8 mouse cellular contexts compared by ENCODE assay signal in genomic region chr7:19459144-19459870, GRCm38 (mm10). TPM values are rescaled to one million over a fixed set of nuclear protein-coding genes. Genes with fewer than 3 reads are reported as not detected.
DNase-seq lines count a peak whose midpoint lies in the region; ATAC-seq and TF ChIP-seq lines count a peak whose summit lies in the region.

No protein-coding gene starts in this region.

- no peak for TF ChIP-seq POLR2A in myocyte (IDR thresholded peaks at IDR 0.05; ENCODE audit: insufficient read length, low read depth)

- no peaks in the 10 kb centered on the region for H3K9me3 ChIP-seq in embryonic facial prominence, embryonic 11.5 days (replicated peaks; ENCODE audit: control insufficient read depth, low read length)
- H3K9me3 ChIP-seq in hindbrain, embryonic 16.5 days (ENCODE audit: control insufficient read depth, low read length): no peaks in the 10 kb centered on the region

- no peaks in the 10 kb centered on the region for H3K27me3 ChIP-seq in embryonic facial prominence, embryonic 11.5 days (ENCODE audit: control insufficient read depth, insufficient read depth, low read length)
- 0 out of 2 replicates have a peak, but pooled peaks cover 2% of the 10 kb centered on the region for H3K27me3 ChIP-seq in hindbrain, embryonic 16.5 days (replicated peaks; ENCODE audit: control insufficient read depth, insufficient read depth, low read length)
- H3K27me3 ChIP-seq in myocyte (ENCODE audit: control insufficient read depth, insufficient read depth, insufficient read length): no peaks in the 10 kb centered on the region

- TF ChIP-seq CTCF in left cerebral cortex, adult 2 months (IDR thresholded peaks at IDR 0.05): no peak

- intact Hi-C loops in left cerebral cortex, adult 2 months (cut with DNase I): loop anchor here (2.0 kb wide), 1 partner anchor 103 kb away; the partner anchor contains the start of gene Ppp1r37

- H3K4me3 ChIP-seq in left cerebral cortex, adult 2 months: peak overlapping the region; percentile 83
- H3K4me3 ChIP-seq in embryonic facial prominence, embryonic 11.5 days (ENCODE audit: low read depth, low read length): peak overlapping the region; percentile 91
- H3K4me3 ChIP-seq in hindbrain, embryonic 16.5 days (ENCODE audit: low read length): peak overlapping the region; percentile 93
- peak overlapping the region; percentile 64 for H3K4me3 ChIP-seq in myocyte

- peak overlapping the region; percentile 93 for H3ac ChIP-seq in myocyte (ENCODE audit: control insufficient read depth, insufficient read length)

- DNase-seq in left cerebral cortex, adult 2 months (ENCODE audit: extremely low spot score in 1 of 2, low spot score in 2 of 2): no peak
- no peak for DNase-seq in left cerebral cortex, adult 8-10 months (ENCODE audit: low spot score in 2 of 2)
- DNase-seq in embryonic facial prominence, embryonic 11.5 days (ENCODE audit: low spot score): no peak
- DNase-seq in right cerebral cortex, postnatal 36 days (ENCODE audit: low spot score in 2 of 2): no peak
- DNase-seq in frontal cortex, postnatal 10 days (ENCODE audit: low spot score in 2 of 2): no peak

- peak overlapping the region; percentile 76 for H3K4me2 ChIP-seq in embryonic facial prominence, embryonic 11.5 days (ENCODE audit: low read depth, low read length)
- H3K4me2 ChIP-seq in hindbrain, embryonic 16.5 days (ENCODE audit: low read length): peak overlapping the region; percentile 95
- H3K4me2 ChIP-seq in myocyte (ENCODE audit: low read depth): peak overlapping the region; percentile 67

- ATAC-seq in embryonic facial prominence, embryonic 11.5 days (replicated peaks; ENCODE audit: insufficient number of reproducible peaks, low FRiP score, low TSS enrichment, low read depth): no peak
- ATAC-seq in hindbrain, embryonic 16.5 days: 0 out of 2 replicates have a peak, but pooled peaks have one; percentile 1
- no peak for ATAC-seq in activated CD4-positive, CD25-positive, alpha-beta regulatory T cell, adult 4 months

- peak overlapping the region; percentile 84 for H3K9ac ChIP-seq in embryonic facial prominence, embryonic 11.5 days (replicated peaks; ENCODE audit: low read length)
- H3K9ac ChIP-seq in hindbrain, embryonic 16.5 days (ENCODE audit: low read depth, low read length): peak overlapping the region; percentile 86

- 18% methylated on average over 6 of the region's 6 CpGs for WGBS in embryonic facial prominence, embryonic 11.5 days
- WGBS in hindbrain, embryonic 16.5 days: 17% methylated on average over 6 of the region's 6 CpGs

- peak overlapping the region; percentile 89; the same call in 1 of the 2 replicates for H3K27ac ChIP-seq in left cerebral cortex, adult 2 months
- H3K27ac ChIP-seq in embryonic facial prominence, embryonic 11.5 days (replicated peaks; ENCODE audit: low read depth, low read length): no peak overlapping the region; the same call in 1 of the 2 replicates
- H3K27ac ChIP-seq in hindbrain, embryonic 16.5 days (ENCODE audit: low read depth, low read length): peak overlapping the region; percentile 83

- no peaks in the 10 kb centered on the region for H3K36me3 ChIP-seq in embryonic facial prominence, embryonic 11.5 days (replicated peaks; ENCODE audit: control insufficient read depth, insufficient read depth, low read depth, low read length)
- no peaks in the 10 kb centered on the region; the same call in 1 of the 2 replicates for H3K36me3 ChIP-seq in hindbrain, embryonic 16.5 days (ENCODE audit: control insufficient read depth, insufficient read depth, low read length)
- no peaks in the 10 kb centered on the region for H3K36me3 ChIP-seq in myocyte (ENCODE audit: control insufficient read depth, insufficient read depth)

- H3K79me2 ChIP-seq in myocyte (ENCODE audit: control insufficient read depth, insufficient read depth): peaks cover 20% of the 10 kb centered on the region

- H3K4me1 ChIP-seq in embryonic facial prominence, embryonic 11.5 days (ENCODE audit: control insufficient read depth, insufficient read depth, low read length): peaks cover 1% of the 10 kb centered on the region
- peaks cover 26% of the 10 kb centered on the region for H3K4me1 ChIP-seq in hindbrain, embryonic 16.5 days (ENCODE audit: control insufficient read depth, insufficient read depth, low read depth, low read length)

TF ChIP-seq in myocyte, 11 proteins besides CTCF, POLR2A, EP300 and RAD21:
- TF ChIP-seq USF1 (IDR thresholded peaks at IDR 0.05; ENCODE audit: low read depth) (no peak), MYOG (IDR thresholded peaks at IDR 0.05; ENCODE audit: control insufficient read depth in 1 of 3, insufficient read depth in 1 of 3, insufficient read length in 2 of 3, low read depth in 2 of 3) (no peak), MYOD1 (IDR thresholded peaks at IDR 0.05; ENCODE audit: control insufficient read depth in 1 of 3, insufficient read length in 2 of 3, low read depth in 2 of 3) (no peak), POLR2AphosphoS2 (IDR thresholded peaks at IDR 0.05; ENCODE audit: insufficient read length, low read depth) (no peak), E2F4 (IDR thresholded peaks at IDR 0.05; ENCODE audit: insufficient read depth) (no peak), MAX (IDR thresholded peaks at IDR 0.05; ENCODE audit: low read depth) (no peak), TCF12 (IDR thresholded peaks at IDR 0.05; ENCODE audit: insufficient read depth, poor library complexity, severe bottlenecking) (no peak), CEBPB (IDR thresholded peaks at IDR 0.05; ENCODE audit: insufficient read depth, poor library complexity, severe bottlenecking) (no peak), TCF3 (IDR thresholded peaks at IDR 0.05; ENCODE audit: insufficient read length, low read depth) (no peak), SRF (IDR thresholded peaks at IDR 0.05; ENCODE audit: control insufficient read depth, insufficient read length, low read depth) (no peak), REST (IDR thresholded peaks at IDR 0.05; ENCODE audit: insufficient read depth, insufficient read length) (no peak)

RNA-seq across cellular contexts. Expression of gene Mark4, which starts 0.7 kb away (rescaled TPM):
- 10 to 100 TPM; 79.1 to 79.5 TPM for total RNA-seq in left cerebral cortex, adult 2 months (2021)
- total RNA-seq in left cerebral cortex, adult 8-10 months (2022): 10 to 100 TPM; 70.4 to 80.3 (median 76.2) TPM
- polyA plus RNA-seq in embryonic facial prominence, embryonic 11.5 days (2014; fragmentation: Nextera tagmentation; extraction: Ambion mirVana): 7.9 and 8.6 TPM in 2 replicates
- 13.5 and 15.9 TPM in 2 replicates for polyA plus RNA-seq in hindbrain, embryonic 16.5 days (2015; fragmentation: Nextera tagmentation; extraction: Ambion mirVana)
- polyA plus RNA-seq in myocyte (2012; fragmentation: generic; extraction: Trizol): 18.2 TPM
- 1 to 10 TPM; 1.2 to 2.7 TPM for polyA plus RNA-seq in activated CD4-positive, CD25-positive, alpha-beta regulatory T cell, adult 4 months (2017; shearing (Covaris generic))

RNA-seq across cellular contexts. Expression of gene Exoc3l2, which starts 3.8 kb away (rescaled TPM):
- total RNA-seq in left cerebral cortex, adult 2 months (2021): under 1 TPM; 0.26 to 0.36 TPM
- 1 to 10 TPM in 1 of 4 experiments, under 1 TPM in 3; 0.59 to 1.1 (median 0.79) TPM for total RNA-seq in left cerebral cortex, adult 8-10 months (2022)
- 1.2 and 1.7 TPM in 2 replicates for polyA plus RNA-seq in embryonic facial prominence, embryonic 11.5 days (2014; fragmentation: Nextera tagmentation; extraction: Ambion mirVana)
- 0.97 and 1.5 TPM in 2 replicates for polyA plus RNA-seq in hindbrain, embryonic 16.5 days (2015; fragmentation: Nextera tagmentation; extraction: Ambion mirVana)
- polyA plus RNA-seq in myocyte (2012; fragmentation: generic; extraction: Trizol): not detected
- polyA plus RNA-seq in activated CD4-positive, CD25-positive, alpha-beta regulatory T cell, adult 4 months (2017; shearing (Covaris generic)): not detected

RNA-seq across cellular contexts. Expression of gene Bloc1s3, which starts 48.9 kb away (rescaled TPM):
- 1 to 10 TPM; 6.7 to 7.9 TPM for total RNA-seq in left cerebral cortex, adult 2 months (2021)
- 1 to 10 TPM; 6.5 to 7.7 (median 7.1) TPM for total RNA-seq in left cerebral cortex, adult 8-10 months (2022)
- polyA plus RNA-seq in embryonic facial prominence, embryonic 11.5 days (2014; fragmentation: Nextera tagmentation; extraction: Ambion mirVana): 2.3 and 2.6 TPM in 2 replicates
- 3.5 and 4.2 TPM in 2 replicates for polyA plus RNA-seq in hindbrain, embryonic 16.5 days (2015; fragmentation: Nextera tagmentation; extraction: Ambion mirVana)
- 7.8 TPM for polyA plus RNA-seq in myocyte (2012; fragmentation: generic; extraction: Trizol)
- under 1 TPM; 0.90 to 0.91 TPM for polyA plus RNA-seq in activated CD4-positive, CD25-positive, alpha-beta regulatory T cell, adult 4 months (2017; shearing (Covaris generic))

RNA-seq across cellular contexts. Expression of gene Trappc6a, which starts 48.9 kb away (rescaled TPM):
- total RNA-seq in left cerebral cortex, adult 2 months (2021): 10 to 100 TPM; 16.6 to 18.4 TPM
- total RNA-seq in left cerebral cortex, adult 8-10 months (2022): 10 to 100 TPM; 19.0 to 25.5 (median 23.5) TPM
- polyA plus RNA-seq in embryonic facial prominence, embryonic 11.5 days (2014; fragmentation: Nextera tagmentation; extraction: Ambion mirVana): 51.7 and 58.2 TPM in 2 replicates
- polyA plus RNA-seq in hindbrain, embryonic 16.5 days (2015; fragmentation: Nextera tagmentation; extraction: Ambion mirVana): 36.3 and 37.1 TPM in 2 replicates
- polyA plus RNA-seq in myocyte (2012; fragmentation: generic; extraction: Trizol): 57.3 TPM
- polyA plus RNA-seq in activated CD4-positive, CD25-positive, alpha-beta regulatory T cell, adult 4 months (2017; shearing (Covaris generic)): 10 to 100 TPM; 38.7 to 44.6 TPM

RNA-seq across cellular contexts. Expression of gene Ckm, which starts 54.7 kb away (rescaled TPM):
- total RNA-seq in left cerebral cortex, adult 2 months (2021): not detected
- 10 to 100 TPM in 1 of 4 experiments, 1 to 10 TPM in 2, not detected in 1; 3.1 to 12.8 (median 9.4) TPM for total RNA-seq in left cerebral cortex, adult 8-10 months (2022)
- polyA plus RNA-seq in embryonic facial prominence, embryonic 11.5 days (2014; fragmentation: Nextera tagmentation; extraction: Ambion mirVana): 0.17 TPM in 1 of 2 replicates, not detected in the other
- polyA plus RNA-seq in hindbrain, embryonic 16.5 days (2015; fragmentation: Nextera tagmentation; extraction: Ambion mirVana): 0.64 and 47.3 TPM in 2 replicates
- 1,561 TPM for polyA plus RNA-seq in myocyte (2012; fragmentation: generic; extraction: Trizol)
- under 1 TPM in 1 of 2 experiments, not detected in 1; 0.34 TPM for polyA plus RNA-seq in activated CD4-positive, CD25-positive, alpha-beta regulatory T cell, adult 4 months (2017; shearing (Covaris generic))
